Mouse (Mus musculus): ENCODE data around the gene Mrps21. TPM values are rescaled to one million over a fixed set of nuclear protein-coding genes. Genes with fewer than 3 reads are reported as not detected.
"Not testable (repeated sequence)": the region's sequence is repeated elsewhere in the genome, so short reads cannot be mapped to it uniquely, and the experiment has no call there.

Gene Mrps21
- total RNA-seq, 4 experiments from 2014 or later = 192 to 303 (median 226) TPM

DNA sequence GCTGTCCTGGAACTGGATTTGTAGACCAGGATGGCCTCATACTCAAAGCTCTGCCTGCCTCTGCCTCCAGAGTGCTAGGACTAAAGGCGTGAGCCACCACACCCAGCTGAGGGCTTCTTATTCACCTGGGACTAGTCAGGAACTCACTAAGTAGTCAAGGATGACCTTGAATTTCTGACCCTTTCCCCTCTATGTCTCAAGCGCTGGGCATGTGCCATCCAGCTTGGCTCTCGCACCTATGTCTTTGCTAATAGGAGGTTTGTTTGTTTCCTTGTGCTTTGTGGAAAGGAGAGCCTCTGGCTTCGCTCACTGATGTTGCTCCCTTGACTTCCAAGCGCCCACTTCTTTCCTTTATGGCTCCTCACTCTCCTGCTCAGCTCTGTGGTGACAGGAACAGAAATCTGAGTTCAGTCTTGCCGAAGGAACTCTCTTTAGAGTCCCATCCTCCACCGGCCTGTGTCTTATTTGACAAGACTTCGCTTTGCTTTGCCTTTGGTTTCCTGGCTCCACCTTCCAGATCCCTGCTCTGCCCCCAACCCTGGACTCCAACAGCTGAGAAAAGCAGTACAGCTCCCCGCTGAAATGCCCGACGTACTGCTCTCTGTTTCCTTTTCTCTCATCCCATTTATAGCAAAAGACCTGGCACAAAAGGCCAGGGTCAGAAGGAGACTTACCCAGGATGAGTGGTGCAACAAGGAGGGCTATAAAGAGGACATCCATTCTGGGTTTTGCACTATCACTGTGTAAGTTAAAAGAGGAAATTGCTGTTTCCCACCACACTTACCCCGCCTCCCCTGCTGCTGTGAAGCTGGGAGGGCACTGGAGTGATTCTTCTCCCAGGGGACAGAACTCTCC is 20.1 kb upstream of the Mrps21 start, which contains the start of gene BC028528:
BC028528 (minus strand) TSS at position 795 of the 855 bp plus-strand sequence.
- no peak for DNase-seq

DNA sequence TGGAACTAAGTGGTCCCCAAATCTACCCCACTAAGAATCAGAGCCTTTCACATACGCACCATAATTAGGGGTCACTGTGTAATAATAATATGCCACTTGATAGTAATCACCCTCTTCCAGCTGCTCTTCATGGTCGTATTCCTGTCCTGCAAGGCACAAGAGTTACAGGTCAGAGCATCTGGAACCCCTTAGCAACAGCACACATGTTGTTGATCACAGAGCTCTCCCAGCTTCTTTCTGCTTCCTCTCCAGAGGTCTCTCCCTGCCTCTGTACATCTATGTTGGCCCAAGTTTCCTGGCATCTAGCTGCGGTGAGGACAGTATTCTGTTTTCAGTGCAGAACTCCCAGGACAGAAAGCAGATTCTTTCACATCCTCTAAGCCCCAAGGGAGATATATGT is 18.3 kb upstream of the Mrps21 start:
- no peak for DNase-seq

DNA sequence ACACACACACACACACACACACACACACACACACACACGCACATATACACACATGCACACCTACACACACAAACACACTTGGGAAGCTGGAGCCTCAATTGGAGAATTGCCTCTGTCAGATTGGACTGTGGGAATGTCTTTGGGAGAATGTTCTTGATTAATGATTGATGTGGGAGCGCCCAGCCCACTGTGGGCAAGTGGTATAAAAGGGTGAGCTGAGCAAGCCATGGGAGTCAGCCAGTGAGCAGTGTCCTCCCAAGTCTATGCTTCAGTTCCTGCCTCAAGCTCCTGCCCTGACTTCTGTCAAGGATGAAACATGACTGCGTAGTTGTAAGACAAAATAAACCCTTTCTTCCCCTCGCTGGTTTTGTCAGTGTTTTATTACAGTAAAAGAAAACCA is 16.3 kb upstream of the Mrps21 start:
- DNase-seq = no peak

DNA sequence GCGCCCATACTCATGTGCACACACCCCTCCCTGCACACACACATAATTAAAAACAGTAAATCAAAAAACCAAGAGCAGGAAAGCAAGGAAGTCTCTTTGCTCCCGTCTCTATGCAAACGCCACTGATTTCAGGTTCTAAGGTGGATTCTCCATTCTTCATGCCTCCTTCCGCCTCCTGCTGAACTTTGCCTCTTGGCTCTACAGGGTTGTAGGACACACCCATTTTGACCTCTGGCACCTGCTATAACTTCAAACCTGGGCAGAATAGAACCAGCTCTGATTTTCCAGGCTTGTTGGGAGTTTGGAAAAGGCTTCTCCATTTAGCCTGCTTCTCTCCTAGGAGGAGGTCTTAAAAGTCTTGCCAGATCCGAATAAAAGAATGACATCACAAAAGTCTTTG is 13.1 kb upstream of the Mrps21 start:
- no peak for DNase-seq

DNA sequence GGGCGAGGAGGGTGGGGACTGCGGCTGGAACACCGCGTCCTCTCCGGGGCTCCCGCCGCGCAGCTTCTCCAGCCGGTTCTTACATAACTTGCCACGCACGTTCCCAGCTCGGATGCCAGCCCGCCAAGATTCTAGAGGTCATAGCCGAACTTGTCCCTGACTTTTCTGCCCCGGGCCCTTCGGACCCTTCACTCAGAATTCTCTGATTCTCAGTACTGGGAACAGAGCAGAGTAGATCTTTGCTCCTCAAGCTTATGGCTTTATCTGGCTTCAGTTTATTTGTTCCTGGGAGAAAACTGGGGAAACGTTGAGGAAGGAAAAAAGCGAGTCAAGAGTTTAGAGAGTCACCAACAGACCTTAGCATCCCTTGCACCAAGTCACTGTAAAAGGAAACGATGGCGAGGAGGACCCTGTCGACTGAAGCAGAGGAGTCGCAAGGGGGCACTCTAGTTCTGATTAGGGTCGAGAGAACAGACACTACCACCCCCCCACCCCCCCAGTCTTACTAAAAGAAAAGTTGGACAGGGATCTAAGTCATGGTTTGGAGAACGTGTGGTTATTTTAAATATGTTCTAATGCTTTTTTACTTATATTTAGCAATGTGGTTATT is 11.6 kb upstream of the Mrps21 start:
- DNase-seq = peak; percentile 64

DNA sequence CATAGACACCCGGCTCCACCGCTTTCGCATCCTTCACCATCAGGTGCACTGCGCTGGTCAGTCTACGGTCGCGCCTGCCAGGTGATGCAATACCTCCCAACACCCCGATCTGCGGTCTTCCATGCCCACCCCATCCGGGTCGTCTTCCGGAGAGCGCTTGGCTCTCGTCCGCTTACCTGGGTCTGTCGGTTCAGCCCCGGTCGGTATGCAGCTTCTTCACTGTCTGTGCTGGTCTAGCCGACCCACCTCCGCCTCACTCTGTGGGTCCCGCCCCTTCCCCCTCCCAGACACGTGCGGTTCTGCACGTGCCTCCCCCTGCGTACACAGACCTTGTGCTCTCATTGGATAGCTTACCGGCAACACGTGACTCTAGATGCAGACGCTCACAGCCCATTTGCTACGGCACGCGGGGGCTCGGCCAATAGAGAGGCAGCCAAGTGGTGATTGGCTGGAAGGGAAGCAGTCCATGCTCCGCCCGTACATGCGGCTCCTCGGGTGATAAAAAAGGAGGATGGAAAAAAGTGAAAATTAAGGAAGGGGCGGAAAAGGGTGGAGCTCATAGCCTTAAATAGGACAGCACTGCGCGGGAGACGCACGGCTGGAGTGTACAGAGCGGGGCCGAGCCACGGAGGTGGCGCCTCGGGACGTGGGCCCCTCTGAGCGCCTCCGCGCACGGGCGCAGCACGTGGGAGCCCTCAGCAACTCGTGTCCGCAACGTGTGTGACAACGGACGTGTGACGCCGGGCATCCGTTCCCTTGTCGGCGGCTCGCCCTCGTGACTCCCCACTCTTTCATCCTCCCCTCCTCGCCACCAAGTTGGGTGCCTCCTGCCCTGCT is 10.9 kb upstream of the Mrps21 start, which contains the start of gene Ciart:
Ciart (minus strand) TSS at position 273 of the 837 bp plus-strand sequence.
- peak; percentile 97 for DNase-seq

DNA sequence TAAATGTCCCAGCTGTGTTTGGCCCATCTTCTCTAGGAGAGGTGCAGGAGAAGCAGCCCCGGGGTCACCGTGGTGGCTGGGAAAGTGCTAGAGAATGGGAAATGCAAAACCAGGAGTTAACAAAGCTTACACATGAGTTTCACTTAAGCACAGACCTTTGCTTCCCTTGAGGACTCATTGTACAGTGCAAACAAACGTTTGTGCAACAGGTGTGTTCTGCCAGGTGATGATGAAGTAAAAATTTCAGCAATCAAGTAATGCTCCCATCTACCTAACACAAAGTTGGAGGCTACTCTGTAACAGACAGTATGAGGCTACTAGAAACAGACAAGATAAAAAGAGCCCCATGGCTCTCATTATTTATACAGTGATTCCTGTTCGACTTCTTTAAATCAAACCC is 7.7 kb upstream of the Mrps21 start:
- DNase-seq = no peak

DNA sequence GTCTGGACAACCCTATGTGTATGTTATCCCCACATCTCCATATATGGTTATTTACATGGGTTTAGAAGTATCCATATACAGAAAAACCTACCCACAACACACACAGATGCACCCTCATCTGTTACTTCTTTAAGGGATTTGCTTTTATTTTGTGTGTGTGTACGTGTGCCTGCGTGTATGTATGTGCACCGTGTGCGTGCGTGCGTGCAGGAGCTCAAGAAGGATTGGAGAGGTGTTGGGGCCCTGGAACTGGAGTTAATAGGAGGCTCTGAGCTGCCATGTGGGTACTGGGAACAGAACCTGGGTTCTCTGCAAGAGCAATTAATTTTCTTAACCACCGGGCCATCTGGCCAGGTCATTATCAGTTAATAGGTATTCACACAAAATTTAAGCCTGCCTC is 729 bp upstream of the Mrps21 start:
- DNase-seq = no peak

DNA sequence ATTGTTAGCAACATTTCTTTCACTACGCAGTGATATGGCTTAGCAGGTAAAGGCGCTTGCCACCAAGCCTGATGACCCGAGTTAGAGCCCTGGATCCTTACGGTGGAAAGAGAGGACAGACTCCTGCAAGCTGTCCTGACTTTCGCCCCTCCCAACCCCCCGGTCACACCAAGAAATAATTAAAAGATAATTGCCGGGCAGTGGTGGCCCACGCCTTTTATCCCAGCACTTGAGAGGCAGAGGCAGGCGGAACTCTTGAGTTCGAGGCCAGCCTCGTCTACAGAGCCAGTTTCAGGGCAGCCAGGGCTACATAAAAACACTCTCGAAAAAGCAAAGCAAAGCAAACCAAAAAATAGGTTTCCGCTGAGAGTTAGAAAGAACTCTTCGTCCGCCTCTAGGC is 343 bp downstream of the Mrps21 start:
- no peak for DNase-seq

DNA sequence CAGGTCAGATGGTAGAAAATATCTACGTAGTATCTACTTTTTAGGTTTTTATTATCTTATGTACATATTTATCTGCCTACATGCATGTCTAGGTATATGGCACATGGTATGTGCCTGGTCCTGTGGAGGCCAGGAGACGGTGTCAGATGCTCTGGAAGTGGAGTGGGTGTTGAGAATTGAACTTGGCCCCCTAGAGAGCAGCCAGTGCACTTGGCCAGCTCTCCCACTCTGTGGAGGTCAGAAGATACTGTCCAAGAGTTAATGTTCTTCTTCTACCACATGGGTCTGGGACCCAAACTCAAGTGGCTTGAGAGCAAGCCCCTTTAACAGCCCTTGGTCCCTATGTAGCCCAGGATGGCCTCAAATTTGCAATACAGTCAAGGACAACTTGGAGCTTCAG is 3.9 kb downstream of the Mrps21 start:
- no peak for DNase-seq

DNA sequence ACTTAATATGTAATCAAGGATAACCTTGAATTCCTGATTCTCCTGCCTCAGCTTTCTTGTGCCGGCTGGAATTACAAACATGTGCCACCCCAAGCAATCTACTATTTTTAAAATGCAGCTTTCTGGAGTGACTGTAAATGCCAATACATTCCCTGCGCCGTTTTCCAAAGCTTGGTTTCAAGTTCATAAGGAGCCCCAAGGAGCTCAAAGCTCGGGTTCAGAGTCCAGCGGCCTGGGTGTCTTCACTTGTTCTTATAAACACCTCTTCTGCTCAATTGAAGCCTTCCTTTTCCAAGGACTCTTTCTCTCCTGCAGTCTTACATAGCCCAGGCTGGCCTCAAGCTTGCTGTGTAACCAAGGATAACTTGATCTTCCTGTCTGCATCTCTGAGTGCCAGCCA is 5.2 kb downstream of the Mrps21 start:
- DNase-seq = no peak

DNA sequence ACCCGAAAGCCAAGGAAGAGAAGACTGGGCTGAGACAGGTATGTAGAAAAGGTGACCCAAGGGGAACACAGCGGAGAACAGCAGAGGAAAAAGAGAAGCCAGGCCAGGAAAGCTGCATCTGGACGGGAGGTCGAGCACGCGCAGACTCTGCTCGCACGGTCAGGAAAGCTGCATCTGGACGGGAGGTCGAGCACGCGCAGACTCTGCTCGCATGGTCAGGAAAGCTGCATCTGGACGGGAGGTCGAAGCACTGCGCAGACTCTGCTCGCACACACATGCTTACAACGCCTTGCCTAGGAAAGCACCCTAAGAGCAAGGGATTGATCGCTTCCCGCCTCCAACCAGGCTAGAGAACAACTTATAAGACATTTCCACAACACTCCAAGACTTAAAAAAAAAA is 5.7 kb downstream of the Mrps21 start:
- no peak for DNase-seq

DNA sequence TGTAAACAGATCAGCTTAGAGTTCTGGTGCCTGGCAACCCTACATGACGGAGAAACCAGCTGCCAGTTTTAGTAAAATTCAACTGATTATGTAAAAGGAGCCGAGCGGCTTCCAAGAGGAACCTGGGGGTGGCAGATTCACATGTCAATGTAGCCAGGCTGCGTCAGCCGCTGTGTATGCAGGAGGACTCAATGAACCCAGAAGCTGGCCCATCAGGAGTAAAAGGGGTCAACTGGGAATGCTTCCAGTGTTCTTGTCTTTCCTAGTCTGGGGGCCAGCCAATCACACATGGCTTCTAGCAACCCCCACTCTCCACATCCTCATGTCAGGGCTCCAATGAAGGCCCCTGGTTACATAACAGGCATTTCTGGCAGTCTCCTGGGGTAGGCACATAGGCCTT is 6.3 kb downstream of the Mrps21 start:
- DNase-seq = no peak

DNA sequence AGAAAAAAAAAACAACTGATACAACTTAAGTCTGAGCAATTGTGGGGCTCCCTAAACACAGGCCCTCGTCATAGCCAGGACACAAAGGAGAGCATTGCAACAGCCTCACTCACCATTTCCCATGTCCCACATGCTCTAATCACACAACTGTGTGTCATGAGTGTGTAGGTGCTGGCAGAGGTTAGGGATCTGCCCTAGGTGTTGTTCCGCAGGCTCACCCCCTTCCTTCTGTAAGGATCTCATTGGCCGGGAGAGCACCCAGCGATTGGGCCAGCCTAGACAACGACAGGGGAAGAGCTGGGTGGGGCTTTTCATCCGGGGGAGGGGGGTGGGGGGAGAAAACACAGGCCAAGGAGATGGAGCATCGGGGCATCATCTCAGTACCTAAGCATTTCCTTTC is 7.7 kb downstream of the Mrps21 start:
- DNase-seq = no peak

DNA sequence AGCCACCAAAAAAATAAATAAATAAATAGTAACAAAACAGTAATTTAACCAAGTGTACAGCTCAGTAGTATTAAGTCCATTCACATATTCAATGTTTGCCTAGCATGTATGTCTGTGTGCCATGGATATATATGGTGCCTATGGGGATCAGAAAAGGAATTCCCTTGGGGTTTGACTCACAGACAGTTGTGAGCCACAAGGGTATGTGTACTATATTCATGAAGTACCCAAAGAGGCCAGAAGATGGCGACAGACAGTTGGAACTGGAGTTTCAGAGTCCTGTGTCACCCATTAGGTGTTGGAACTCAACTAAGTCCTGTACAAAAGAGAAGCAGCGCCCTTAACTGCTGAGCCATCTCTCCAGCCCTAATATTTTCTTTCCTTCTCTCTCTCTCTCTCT is 9.5 kb downstream of the Mrps21 start:
- peak; percentile 48 for DNase-seq

DNA sequence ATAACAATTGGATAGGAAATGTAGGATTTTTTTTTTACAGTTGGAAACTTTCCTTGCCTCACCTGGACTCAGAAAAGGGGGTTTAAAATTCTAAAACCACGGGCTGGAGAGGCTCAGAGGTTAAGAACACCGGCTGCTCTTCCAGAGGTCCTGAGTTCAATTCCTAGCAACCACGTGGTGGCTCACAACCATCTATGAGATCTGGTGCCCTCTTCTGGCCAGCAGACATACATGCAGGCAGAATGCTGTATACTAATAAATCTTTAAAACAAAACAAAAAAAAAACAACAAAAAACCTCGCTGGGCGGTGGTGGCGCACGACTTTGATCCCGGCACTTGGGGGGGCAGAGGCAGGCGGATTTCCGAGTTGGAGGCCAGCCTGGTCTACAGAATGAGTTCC is 10.1 kb downstream of the Mrps21 start:
- DNase-seq = no peak

DNA sequence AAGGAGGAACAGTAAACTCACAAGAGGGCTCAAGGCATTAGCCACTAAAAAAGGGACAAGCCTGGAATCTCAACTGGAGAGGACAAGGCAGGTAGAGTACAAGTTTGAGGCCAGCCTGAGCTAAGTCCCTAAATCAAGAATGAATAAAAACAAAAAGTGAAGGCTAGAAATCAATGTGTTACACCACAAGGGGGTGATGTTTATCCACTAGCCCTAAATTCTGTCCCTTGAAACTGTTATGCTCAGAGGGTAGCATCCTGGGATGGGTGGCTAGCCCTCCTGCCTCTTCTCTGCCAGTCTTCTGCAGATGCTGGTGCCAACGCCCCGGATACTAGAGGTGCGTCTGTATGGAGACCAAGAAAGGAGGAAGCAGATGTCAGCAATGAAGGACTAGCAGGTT is 11.0 kb downstream of the Mrps21 start:
- DNase-seq = no peak

DNA sequence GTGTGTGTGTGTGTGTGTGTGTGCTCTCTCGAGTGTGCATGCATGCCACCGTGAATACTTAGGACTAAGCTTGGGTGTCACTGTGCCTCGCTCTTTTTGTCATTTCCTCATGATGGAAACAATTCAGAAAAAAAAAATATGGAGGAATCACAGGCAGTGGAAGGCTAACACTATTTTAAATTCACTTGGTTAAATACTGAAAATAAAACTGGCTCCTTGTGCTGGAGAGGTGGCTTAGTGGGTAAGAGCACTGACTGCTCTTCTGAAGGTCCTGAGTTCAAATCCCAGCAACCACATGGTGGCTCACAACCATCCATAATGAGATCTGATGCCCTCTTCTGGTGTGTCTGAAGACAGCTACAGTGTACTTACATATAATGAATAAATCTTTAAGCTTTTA is 13.0 kb downstream of the Mrps21 start:
- not testable (repeated sequence) for DNase-seq

DNA sequence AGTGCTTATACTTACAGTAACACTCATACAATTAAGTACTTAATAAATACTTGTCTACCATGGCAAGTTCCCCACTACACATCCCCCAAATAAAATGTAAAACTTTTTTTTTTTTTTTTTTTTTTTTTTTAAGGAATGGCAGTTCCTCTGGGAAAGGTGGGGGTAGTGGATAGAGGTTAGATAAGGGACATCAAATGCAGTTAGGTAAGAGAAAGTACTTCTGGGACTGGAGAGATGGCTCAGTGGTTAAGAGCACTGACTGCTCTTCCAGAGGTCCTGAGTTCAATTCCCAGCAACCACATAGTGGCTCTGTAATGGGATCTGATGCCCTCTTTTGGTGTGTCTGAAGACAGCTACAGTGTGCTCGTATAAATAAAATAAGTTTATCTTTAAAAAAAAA is 14.3 kb downstream of the Mrps21 start:
- DNase-seq = not testable (repeated sequence)

DNA sequence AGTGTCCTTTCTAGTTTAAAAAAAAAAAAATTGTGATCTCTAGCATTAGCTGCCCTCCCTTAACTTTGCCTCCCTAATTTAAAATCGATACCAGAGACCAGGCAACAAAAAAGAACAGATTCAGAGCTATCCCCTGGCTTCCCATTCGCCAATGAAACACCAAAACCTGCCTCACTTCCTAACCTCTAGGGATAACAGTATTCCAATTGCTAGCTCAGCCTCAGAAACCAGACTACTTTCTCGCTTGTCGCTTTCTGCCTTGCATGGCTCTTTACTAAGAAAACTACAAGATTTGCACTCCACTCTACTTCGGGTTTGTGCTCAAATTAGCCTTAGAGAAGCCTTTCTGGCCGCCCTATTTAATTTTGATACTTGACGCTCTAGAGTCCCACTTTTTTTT is 15.2 kb downstream of the Mrps21 start:
- no peak for DNase-seq

DNA sequence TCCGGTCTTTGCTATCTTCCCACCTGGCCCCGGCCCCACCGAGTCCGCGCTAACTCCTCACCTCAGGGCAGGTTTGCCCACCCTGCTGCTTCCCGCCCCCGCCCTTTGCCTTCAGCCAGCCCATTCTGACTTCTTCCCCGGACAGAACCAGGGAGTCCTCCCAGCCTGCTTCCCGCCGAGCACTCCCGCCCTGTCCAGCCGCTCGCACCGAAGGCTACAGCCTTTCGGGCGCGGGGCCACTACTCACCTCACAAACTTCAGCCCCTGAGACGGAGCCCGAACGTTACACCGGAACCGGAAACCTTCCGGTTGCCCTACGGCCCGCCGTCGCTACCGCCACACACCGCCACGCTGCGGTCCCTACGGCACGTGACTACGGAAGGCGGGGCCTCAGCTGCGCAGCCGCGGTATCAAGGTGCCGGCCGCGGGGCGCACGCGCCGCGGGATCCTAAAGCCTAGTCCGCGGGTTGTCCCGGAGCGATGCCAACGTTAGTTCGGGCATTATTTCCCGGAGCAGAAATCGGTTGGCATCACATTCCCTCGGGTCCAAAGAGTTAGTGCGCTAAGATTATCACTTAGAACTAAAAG is 15.7 kb downstream of the Mrps21 start, which contains the start of gene Prpf3:
Prpf3 (minus strand) TSS at position 384 of the 588 bp plus-strand sequence.
- peak; percentile 92 for DNase-seq

DNA sequence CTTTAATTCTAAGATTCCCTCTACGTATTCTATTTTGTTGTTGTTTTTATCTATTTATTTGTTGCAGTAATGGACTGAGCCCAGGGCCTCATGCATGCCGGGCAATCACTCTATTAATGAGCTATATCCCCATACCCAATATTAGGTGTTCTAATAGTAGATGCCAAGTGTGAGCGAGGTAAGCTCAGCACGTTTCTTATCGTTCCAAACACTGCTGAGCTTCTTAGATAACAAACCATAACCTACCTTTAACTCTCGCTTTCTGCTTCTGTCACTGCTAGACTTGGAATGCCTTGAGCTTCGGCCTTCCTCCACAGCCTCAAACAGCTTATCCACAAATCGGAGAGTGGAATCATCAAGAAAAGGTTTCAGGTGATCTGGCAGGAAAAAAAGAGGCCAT is 20.0 kb downstream of the Mrps21 start:
- DNase-seq = no peak

DNA sequence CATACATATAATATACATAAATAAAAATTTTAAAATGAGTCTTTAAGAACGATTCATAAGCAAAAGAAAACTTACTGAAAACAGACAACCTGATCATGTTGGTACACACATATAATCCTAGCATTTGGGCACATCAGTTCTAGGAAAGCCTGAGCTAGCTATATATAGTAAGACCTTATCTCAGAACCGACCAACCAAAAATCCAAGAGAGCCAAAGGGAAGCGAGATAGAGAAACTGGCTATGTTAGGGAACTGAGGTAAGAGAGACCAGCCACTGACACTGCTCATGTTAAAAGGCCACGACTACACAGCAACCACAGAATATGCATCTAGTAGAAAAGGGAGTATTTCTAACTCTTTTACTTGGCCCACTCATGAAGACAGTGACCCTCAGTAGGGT is 20.7 kb downstream of the Mrps21 start:
- no peak for DNase-seq

Measured in adrenal gland, adult 8-10 months (tissue).